Mouse (Mus musculus): ENCODE data around the gene Cers6.

DNA sequence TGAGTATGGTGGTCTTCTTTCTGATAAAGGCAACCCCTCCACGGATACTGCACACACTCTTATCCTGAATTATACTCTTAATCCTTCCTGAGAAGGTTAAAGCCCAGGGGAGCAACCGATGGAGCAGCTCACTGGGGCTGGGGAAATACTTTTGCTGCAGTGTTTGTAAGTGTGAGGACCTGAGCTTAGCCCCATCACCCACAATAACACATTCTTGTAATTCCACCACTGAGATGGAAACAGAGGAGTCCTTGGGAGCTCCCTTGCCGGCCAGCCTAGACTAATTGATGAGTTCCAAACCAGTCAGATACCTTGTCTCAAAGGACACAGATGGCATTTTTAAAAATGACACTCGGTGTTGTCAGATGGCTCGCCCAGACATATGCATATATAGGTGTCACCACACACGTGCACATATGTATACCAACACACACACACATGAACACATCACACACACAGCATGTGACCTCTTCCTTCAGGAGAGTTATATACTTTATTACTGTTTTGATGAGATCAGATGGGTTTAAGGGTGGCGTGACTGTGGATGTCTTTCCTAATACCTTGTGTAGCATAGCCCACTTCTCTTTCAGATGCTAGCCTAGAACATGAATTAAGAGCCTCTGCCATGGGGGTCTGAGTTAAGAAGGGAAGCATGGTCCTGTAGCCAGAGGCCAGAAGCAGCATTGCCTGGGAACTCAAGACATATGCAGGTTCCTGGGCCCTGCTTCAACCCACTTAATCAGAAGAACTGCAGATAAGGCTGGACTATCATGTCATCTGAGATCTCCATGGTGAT lies 210.4 kb downstream of the Cers6 start:
- TF ChIP-seq NANOG (IDR thresholded peaks at IDR 0.05; ENCODE audit: borderline replicate concordance, low read length) (no peak), CTCF (conservative IDR thresholded peaks at IDR 0.05; ENCODE audit: low read length) (no peak), POU5F1 (IDR thresholded peaks at IDR 0.05; ENCODE audit: borderline replicate concordance, low read length) (no peak)

Measured in E14TG2a.4 (cell line).